Mouse (Mus musculus) Patski (cell line): ENCODE data around the gene Sco1. TPM values are rescaled to one million over a fixed set of nuclear protein-coding genes. Genes with fewer than 3 reads are reported as not detected.
A peak's percentile ranks its signal among the peaks of the same experiment; 100 is the strongest.

Experiments
- ATAC-seq: fragments of 100-300 bp; one replicate; pipeline ENCODE4 v1.8.0; 2021
- CTCF ChIA-PET: fragments of 350-600 bp; sonication (Branson Sonifier 250); formaldehyde crosslinking; loops from one replicate; lab custom pipeline; 2022; ENCODE audit warnings: inconsistent platforms; lab: Charles Lee
- POLR2A ChIA-PET: fragments of 350-600 bp; sonication (Branson Sonifier 250); formaldehyde crosslinking; loops from one replicate; lab custom pipeline; 2022; ENCODE audit warnings: antibody characterized with exemption, inconsistent platforms; lab: Charles Lee
- DNase-seq: peaks from one replicate; pipeline ENCODE4 v3.0.0-alpha.2; 2011; ENCODE audit warnings: low read depth, low spot score
- H3K27me3 ChIP-seq: fragments of 371-371 bp; one replicate; pipeline ENCODE4 v1.5.1; 2021
- CTCF ChIP-seq: fragments of 100-300 bp; IDR thresholded peaks from one replicate; pipeline ENCODE4 v1.5.1; 2021
- in situ Hi-C: fragments of 300-500 bp; cut with MboI; formaldehyde crosslinking; loops from 3 replicates; pipeline ENCODE4 v1.11.1; 2018; ENCODE audit warnings: low pct_unique_long_range_greater_than_20kb, mixed read lengths
- polyA plus RNA-seq: library from polyadenylated mRNA; unstranded; gene quantifications from one replicate; pipeline ENCODE4 v1.2.3, GENCODE M21; 2021

The Sco1 gene
- polyA plus RNA-seq, 1 experiment from 2014 or later = 16.2 TPM

DNA sequence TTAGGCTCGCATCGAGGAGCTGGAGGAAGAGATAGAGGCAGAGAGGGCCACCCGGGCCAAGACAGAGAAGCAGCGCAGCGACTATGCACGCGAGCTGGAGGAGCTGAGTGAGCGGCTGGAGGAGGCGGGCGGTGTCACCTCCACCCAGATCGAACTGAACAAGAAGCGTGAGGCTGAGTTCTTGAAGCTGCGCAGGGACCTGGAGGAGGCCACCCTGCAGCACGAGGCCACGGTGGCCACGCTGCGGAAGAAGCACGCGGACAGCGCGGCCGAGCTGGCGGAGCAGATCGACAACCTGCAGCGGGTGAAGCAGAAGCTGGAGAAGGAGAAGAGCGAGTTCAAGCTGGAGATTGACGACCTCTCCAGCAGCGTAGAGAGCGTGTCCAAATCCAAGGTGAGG lies 42.0 kb downstream of the Sco1 start:
- ATAC-seq = no peak
- H3K27me3 ChIP-seq = peaks cover 13% of the 10 kb centered on the region
- in situ Hi-C loops = no loop called here
- TF ChIP-seq CTCF = no peak
- POLR2A ChIA-PET = no interaction called here
- DNase-seq = no peak
- CTCF ChIA-PET = interaction anchor here (1.2 to 1.3 kb wide), 2 partner anchors 15 to 18 kb away, joined by 3 to 4 read pairs; no protein-coding TSS in a partner anchor

- ChIA-PET CTCF (interaction anchor here (1.4 to 6.8 kb wide), 3 partner anchors 11 to 17 kb away, joined by 3 to 36 read pairs (median 4); no protein-coding TSS in a partner anchor), POLR2A (no interaction called here)
- ATAC-seq = no peak
- no peak for DNase-seq
- TF ChIP-seq CTCF = no peak
- in situ Hi-C loops = no loop called here
- peaks cover 16% of the 10 kb centered on the region for H3K27me3 ChIP-seq
These were observed 45.2 kb downstream of the Sco1 start for GRCm38 (mm10) chr11:67097709-67098108.

GRCm38 (mm10) chr11:67098427-67098826 lies 46.0 kb downstream of the Sco1 start:
- peaks cover 19% of the 10 kb centered on the region for H3K27me3 ChIP-seq
- no peak for ATAC-seq
- in situ Hi-C loops = no loop called here
- TF ChIP-seq CTCF = no peak
- no peak for DNase-seq
- POLR2A ChIA-PET = no interaction called here
- CTCF ChIA-PET = interaction anchor here (1.4 to 6.8 kb wide), 4 partner anchors 11 to 16 kb away, joined by 3 to 36 read pairs (median 5); no protein-coding TSS in a partner anchor

DNA sequence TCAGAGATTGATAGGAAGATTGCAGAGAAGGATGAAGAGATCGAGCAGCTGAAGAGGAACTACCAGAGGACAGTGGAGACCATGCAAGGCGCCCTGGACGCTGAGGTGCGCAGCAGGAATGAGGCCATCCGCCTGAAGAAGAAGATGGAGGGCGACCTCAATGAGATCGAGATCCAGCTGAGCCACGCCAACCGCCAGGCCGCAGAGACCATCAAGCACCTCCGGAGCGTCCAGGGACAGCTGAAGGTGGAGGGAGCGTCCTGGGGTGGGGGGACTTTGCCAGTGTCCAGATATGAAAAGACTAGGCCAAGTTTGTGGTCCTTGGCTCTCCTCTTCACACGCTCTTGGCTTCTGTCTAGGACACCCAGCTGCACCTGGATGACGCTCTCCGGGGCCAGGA lies 46.8 kb downstream of the Sco1 start:
- H3K27me3 ChIP-seq = peaks cover 26% of the 10 kb centered on the region
- in situ Hi-C loops = no loop called here
- no peak for ATAC-seq
- ChIA-PET POLR2A (no interaction called here), CTCF (interaction anchor here (0.7 to 6.8 kb wide), 3 partner anchors 9 to 13 kb away, joined by 3 to 36 read pairs (median 6); no protein-coding TSS in a partner anchor)
- TF ChIP-seq CTCF = no peak
- no peak for DNase-seq

GRCm38 (mm10) chr11:67100169-67100568 lies 47.7 kb downstream of the Sco1 start:
- DNase-seq (no peak), ATAC-seq (no peak)
- no peak for TF ChIP-seq CTCF
- ChIA-PET CTCF (interaction anchor here (1.6 to 6.8 kb wide), 4 partner anchors 9 to 75 kb away, joined by 6 to 36 read pairs (median 10); partner anchors contain the start of gene Tmem220), POLR2A (no interaction called here)
- in situ Hi-C loops = no loop called here
- peaks cover 27% of the 10 kb centered on the region for H3K27me3 ChIP-seq

GRCm38 (mm10) chr11:67101713-67102112 lies 49.2 kb downstream of the Sco1 start:
- TF ChIP-seq CTCF = peak; percentile 84
- ChIA-PET CTCF (interaction anchor here (1.6 to 6.8 kb wide), 3 partner anchors 7 to 77 kb away, joined by 8 to 36 read pairs (median 11); partner anchors contain the start of gene Tmem220), POLR2A (no interaction called here)
- ATAC-seq (no peak), DNase-seq (no peak)
- H3K27me3 ChIP-seq = peaks cover 36% of the 10 kb centered on the region
- in situ Hi-C loops = no loop called here

GRCm38 (mm10) chr11:67103256-67103655 lies 50.8 kb downstream of the Sco1 start:
- CTCF ChIA-PET = no interaction called here

GRCm38 (mm10) chr11:67104242-67104641 lies 51.8 kb downstream of the Sco1 start:
- ChIA-PET POLR2A (no interaction called here), CTCF (no interaction called here)
- H3K27me3 ChIP-seq = peaks cover 44% of the 10 kb centered on the region
- in situ Hi-C loops = no loop called here
- no peak for ATAC-seq
- TF ChIP-seq CTCF = no peak
- DNase-seq = no peak

More at GRCm38 (mm10) chr11:67103256-67103655, 50.8 kb downstream of the Sco1 start:
- DNase-seq (no peak), ATAC-seq (no peak)
- in situ Hi-C loops = no loop called here
- H3K27me3 ChIP-seq = peaks cover 46% of the 10 kb centered on the region
- no peak for TF ChIP-seq CTCF
- POLR2A ChIA-PET = no interaction called here

- DNase-seq (no peak), ATAC-seq (no peak)
- in situ Hi-C loops = no loop called here
- TF ChIP-seq CTCF = no peak
- CTCF ChIA-PET = no interaction called here
- POLR2A ChIA-PET = no interaction called here
- H3K27me3 ChIP-seq = peaks cover 39% of the 10 kb centered on the region
These were observed 52.2 kb downstream of the Sco1 start for GRCm38 (mm10) chr11:67104714-67105113.

DNA sequence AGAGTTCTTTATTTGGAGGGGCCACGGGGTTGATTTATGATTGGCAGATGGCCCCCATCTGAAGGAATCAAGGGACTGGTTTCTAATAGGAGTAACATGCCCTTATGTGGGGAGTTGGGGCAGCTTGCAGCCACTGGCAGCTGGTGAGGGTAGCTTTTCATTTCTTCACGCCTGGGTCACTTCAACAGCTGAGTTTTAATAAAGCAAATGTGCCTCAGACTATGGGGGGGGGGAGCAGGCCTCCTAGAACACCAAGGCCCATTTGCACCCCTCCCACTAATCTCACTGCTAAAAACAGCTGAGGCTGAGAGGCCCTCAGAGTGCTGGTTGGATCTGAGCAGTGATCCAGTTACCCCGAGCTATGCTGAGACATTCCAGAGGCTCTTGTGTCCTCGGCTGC lies 53.2 kb downstream of the Sco1 start:
- in situ Hi-C loops = no loop called here
- no peak for TF ChIP-seq CTCF
- no peak for DNase-seq
- POLR2A ChIA-PET = no interaction called here
- CTCF ChIA-PET = no interaction called here
- ATAC-seq = peak; percentile 37
- H3K27me3 ChIP-seq = peaks cover 36% of the 10 kb centered on the region

GRCm38 (mm10) chr11:67106973-67107372 lies 54.5 kb downstream of the Sco1 start:
- POLR2A ChIA-PET = no interaction called here
- no peak for TF ChIP-seq CTCF
- H3K27me3 ChIP-seq = peaks cover 39% of the 10 kb centered on the region
- CTCF ChIA-PET = interaction anchor here (1.8 to 4.7 kb wide), 2 partner anchors 8 to 12 kb away, joined by 4 to 36 read pairs; no protein-coding TSS in a partner anchor
- in situ Hi-C loops = no loop called here
- no peak for DNase-seq
- ATAC-seq = no peak
